Mouse (Mus musculus): ENCODE measurements at regions not wholly inside any gene's neighbourhood (a gene's known extent, or its start where the extent isn't known, plus 50 kb on each side); places are given as distances from the start of the nearest gene placed in this dataset.

DNA sequence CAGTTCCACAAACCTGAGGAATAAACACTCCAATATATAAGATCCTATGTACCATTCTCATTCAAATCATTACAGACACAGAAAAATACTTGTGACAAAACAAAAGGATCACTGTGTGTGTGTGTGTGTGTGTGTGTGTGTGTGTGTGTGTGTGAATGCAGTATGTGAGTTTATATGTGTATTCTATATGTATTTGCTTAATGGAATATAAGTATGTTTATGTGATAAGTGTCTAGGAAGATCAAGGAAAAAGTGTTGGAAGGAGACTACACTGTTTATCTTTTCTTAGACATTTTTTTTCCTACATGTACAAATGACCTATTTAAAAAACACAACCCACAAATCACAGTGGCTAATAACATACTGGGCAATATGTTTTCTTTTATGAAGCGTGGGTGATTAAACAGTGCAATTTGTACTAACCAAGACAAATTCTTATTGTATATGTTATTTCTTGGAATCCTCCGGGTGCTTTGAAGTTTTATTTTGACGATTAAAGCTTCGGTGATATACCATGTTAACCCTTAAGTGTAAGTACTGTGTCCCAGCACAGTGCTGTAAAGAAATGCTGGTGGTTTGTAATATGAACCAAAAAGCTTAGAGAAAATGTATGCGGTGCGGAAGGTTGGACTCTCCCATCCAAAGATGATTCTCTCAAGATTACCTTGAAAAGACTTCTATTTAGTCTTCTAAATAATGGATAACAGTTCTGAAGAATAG, 171.6 kb upstream of the Btbd3 start:
- no peak for TF ChIP-seq POLR2A (IDR thresholded peaks at IDR 0.05; ENCODE audit: low read depth, low read length)
- TF ChIP-seq CTCF (IDR thresholded peaks at IDR 0.05; ENCODE audit: extremely low read depth, insufficient read depth, insufficient read length, insufficient replicate concordance), result no peak
